Mouse (Mus musculus) hindbrain, embryonic 12.5 days (tissue): ENCODE results near the gene Disp3. TPM values are rescaled to one million over a fixed set of nuclear protein-coding genes. Genes with fewer than 3 reads are reported as not detected.

Experiments
- ATAC-seq: fragments of 200-750 bp; cut with Nextera tagmentation; 2 replicates; pipeline ENCODE4 v1.8.0; 2017; ENCODE audit warnings: moderate TSS enrichment; ENCODE audit not compliant: low FRiP score
- H3K27ac ChIP-seq: fragments of 300-500 bp; sonication (generic); 2 replicates; pipeline ENCODE4 v1.5.1; 2016; ENCODE audit warnings: mild to moderate bottlenecking
- H3K27me3 ChIP-seq: fragments of 300-500 bp; sonication (generic); 2 replicates; pipeline ENCODE4 v1.6.1; 2016; ENCODE audit warnings: mild to moderate bottlenecking
- H3K36me3 ChIP-seq: fragments of 300-500 bp; sonication (generic); 2 replicates; pipeline ENCODE4 v1.6.1; 2016; ENCODE audit warnings: mild to moderate bottlenecking
- H3K4me1 ChIP-seq: fragments of 300-500 bp; sonication (generic); 2 replicates; pipeline ENCODE4 v1.6.1; 2016
- H3K4me2 ChIP-seq: fragments of 300-500 bp; sonication (generic); replicated peaks from 2 replicates; pipeline ENCODE4 v1.6.1; 2016; ENCODE audit warnings: mild to moderate bottlenecking
- H3K4me3 ChIP-seq: fragments of 300-500 bp; sonication (generic); 2 replicates; pipeline ENCODE4 v1.5.1; 2016; ENCODE audit warnings: mild to moderate bottlenecking
- H3K9ac ChIP-seq: fragments of 300-500 bp; sonication (generic); 2 replicates; pipeline ENCODE4 v1.6.1; 2016; ENCODE audit warnings: mild to moderate bottlenecking, moderate library complexity
- H3K9me3 ChIP-seq: fragments of 300-500 bp; sonication (generic); replicated peaks from 2 replicates; pipeline ENCODE4 v1.6.1; 2016; ENCODE audit warnings: mild to moderate bottlenecking
- WGBS: fragments of 180-500 bp; shearing (Covaris S2); methylation state at CpG from one replicate; pipeline ENCODE4 v1.1.7; 2016; 5-methylcytosine and 5-hydroxymethylcytosine counted together
- polyA plus RNA-seq: library from polyadenylated mRNA; unstranded; fragments of >200 nt; fragmentation: Nextera tagmentation; extraction: Ambion mirVana; gene quantifications from 2 replicates; pipeline ENCODE4 v1.2.1, GENCODE M21; 2016

Disp3 gene
- polyA plus RNA-seq, 1 experiment from 2014 or later, result 14.7 TPM

DNA sequence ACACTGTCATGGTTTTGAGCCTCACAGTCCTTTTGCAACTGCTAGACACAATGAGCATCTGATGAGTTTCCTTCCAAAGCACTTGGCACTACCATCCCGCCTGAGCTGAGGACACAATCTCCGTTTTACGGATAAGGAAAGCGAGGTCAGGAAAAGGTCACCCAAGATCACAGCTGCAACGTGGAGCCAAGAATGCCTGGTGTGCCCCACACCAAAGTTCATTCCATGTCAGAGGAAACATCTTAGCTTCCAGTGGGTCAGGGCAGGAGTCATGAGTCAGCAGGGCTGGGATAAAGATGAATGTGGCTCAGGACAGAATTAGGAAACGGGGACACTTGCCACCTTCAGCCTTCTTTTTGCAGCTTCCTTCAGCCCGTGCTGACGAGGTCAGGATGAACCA lies 25.8 kb upstream of the Disp3 start:
- 0 out of 2 replicates have a peak overlapping the region, but pooled peaks have one; percentile 79 for H3K27ac ChIP-seq
- no peak overlapping the region for H3K4me2 ChIP-seq

DNA sequence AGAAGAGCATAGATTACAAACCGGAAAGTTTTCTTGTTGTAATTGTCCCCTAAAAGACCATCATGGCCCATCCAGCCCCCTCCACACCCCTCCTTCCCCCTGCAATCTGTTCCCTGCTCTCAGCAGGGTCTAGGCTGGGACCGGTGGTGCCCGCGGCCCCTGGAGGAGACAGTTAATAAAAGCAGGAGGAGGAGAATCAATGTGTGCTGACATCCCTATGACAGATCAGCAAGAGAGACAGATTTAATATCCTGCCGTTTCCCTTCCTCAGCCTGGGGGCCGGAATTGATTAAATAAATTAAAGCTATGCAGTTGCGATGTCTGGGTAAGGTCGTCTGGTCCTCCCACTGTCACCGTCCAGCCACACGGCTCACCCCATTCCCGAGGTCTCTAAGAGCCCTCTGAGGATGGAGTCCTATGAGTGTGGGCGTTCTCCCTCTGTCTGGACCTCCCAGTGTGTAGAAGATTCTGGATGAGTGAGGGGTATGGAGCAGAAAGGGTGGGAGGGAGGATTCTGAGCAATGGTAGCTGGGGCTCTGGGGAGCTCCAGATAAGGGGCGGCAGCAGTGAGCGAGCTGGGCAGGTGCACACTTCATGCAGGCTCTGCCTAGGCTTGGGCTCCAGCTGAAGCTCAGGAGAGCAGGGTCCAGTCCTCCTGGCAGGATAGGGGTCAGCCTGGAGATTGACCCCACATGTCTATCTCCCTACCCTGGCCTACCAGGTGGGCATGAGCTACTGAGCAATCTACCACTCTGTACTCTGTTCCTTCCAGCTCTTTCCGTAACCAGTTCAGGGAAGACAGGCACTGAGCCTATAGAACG lies 24.7 kb upstream of the Disp3 start:
- peak overlapping the region; percentile 79 for H3K27ac ChIP-seq
- H3K4me2 ChIP-seq, result no peak overlapping the region
- no peak overlapping the region for H3K9ac ChIP-seq
- 48% methylated on average over 16 of the region's 16 CpGs for WGBS
- H3K4me3 ChIP-seq, result no peak overlapping the region
- no peaks in the 10 kb centered on the region; the same call in 1 of the 2 replicates for H3K27me3 ChIP-seq
- peak; percentile 84 for ATAC-seq
- H3K36me3 ChIP-seq, result no peaks in the 10 kb centered on the region
- H3K9me3 ChIP-seq, result no peaks in the 10 kb centered on the region
- H3K4me1 ChIP-seq, result peaks cover 52% of the 10 kb centered on the region

More for the DNA sequence above, 25.8 kb upstream of the Disp3 start:
- 39% methylated on average over 8 of the region's 8 CpGs for WGBS
- no peak for ATAC-seq
- H3K4me3 ChIP-seq, result no peak overlapping the region
- no peaks in the 10 kb centered on the region for H3K36me3 ChIP-seq
- no peaks in the 10 kb centered on the region; the same call in 1 of the 2 replicates for H3K27me3 ChIP-seq
- H3K4me1 ChIP-seq, result peaks cover 52% of the 10 kb centered on the region
- H3K9me3 ChIP-seq, result no peaks in the 10 kb centered on the region
- no peak overlapping the region for H3K9ac ChIP-seq

DNA sequence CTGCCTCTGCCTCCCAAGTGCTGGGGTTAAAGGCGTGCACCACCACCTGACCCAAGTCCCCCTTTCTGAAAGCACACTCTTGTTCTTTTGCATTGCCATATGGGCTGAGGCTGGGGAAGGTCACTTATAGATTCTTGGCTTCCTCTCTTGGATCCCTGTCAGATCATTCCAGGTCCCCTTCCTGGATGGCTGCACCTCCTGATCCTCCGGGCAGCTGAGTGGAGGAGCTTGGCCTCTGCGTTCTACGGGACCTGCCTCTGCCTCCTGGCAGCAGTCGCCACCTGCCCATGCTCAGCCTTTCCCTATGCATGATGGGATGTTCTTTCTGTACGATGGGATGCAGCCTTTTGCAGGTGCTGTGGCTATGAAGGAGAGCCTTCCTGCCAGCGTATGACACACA lies 23.1 kb upstream of the Disp3 start:
- H3K27me3 ChIP-seq, result no peaks in the 10 kb centered on the region; the same call in 1 of the 2 replicates
- no peak overlapping the region for H3K9ac ChIP-seq
- H3K27ac ChIP-seq, result no peak overlapping the region
- H3K4me1 ChIP-seq, result peaks cover 57% of the 10 kb centered on the region
- ATAC-seq, result no peak
- no peak overlapping the region for H3K4me2 ChIP-seq
- WGBS, result 88% methylated on average over 7 of the region's 7 CpGs
- H3K36me3 ChIP-seq, result no peaks in the 10 kb centered on the region
- no peak overlapping the region for H3K4me3 ChIP-seq
- H3K9me3 ChIP-seq, result no peaks in the 10 kb centered on the region

DNA sequence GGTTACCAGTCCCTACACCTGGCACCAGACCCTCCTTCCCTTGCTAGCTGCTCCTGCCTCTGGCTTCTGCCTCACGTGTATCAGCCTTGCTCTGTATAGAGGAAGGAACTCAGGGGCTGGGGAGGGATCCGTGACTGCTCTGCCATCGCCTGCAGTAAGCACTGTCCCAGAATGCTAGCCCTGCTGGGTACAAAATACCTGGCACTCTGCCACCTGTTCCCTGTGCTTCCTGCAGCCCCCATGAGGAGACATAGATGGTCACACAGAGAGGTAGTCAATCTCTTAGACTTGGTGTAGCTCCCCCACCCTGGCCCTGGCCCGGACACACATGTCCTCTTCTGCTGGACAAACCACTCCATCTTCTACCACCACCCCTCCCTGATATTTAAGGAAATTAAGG lies 22.4 kb upstream of the Disp3 start:
- H3K27me3 ChIP-seq, result peaks cover 4% of the 10 kb centered on the region; the same call in 1 of the 2 replicates
- ATAC-seq, result no peak
- H3K9me3 ChIP-seq, result no peaks in the 10 kb centered on the region
- H3K36me3 ChIP-seq, result no peaks in the 10 kb centered on the region
- no peak overlapping the region for H3K27ac ChIP-seq
- no peak overlapping the region for H3K9ac ChIP-seq
- H3K4me1 ChIP-seq, result peaks cover 50% of the 10 kb centered on the region
- no peak overlapping the region for H3K4me3 ChIP-seq
- H3K4me2 ChIP-seq, result no peak overlapping the region
- WGBS, result 58% methylated on average over 4 of the region's 4 CpGs

DNA sequence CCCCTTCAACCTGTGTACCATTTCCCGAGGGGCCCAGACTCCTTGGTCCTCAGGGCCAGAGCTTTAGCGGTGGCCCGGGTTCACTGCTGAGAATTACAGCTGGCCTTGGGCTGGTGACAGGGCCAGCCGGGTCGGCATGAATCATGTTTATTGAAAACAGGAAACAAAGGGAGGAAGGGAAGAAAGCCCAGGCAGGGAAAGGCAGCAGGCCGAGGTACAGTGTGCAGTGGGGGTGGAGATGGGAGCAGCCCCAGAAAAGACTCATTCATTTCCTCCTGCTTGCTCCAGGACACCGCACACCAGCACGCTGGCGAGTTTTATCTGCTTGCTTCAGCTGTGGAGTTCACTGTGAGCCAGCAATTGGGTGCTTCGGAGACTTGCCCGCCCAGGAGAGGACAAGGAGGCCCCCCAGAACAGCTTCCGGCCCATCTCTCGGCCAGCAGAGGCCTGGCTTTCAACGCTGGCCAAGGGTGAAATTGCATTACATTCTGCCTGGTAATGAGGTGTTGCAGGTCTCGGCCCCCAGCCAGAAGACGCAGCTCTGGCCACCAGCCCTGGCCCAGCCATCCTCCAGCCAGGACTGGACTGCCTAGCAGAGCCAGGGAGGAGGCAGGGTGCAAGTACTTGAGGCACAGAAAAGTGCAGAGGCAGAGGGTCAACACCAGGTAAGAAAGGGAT lies 18.8 kb upstream of the Disp3 start:
- Histone ChIP-seq H3K36me3 (no peaks in the 10 kb centered on the region), H3K4me2 (no peak overlapping the region), H3K9me3 (no peaks in the 10 kb centered on the region), H3K4me1 (peaks cover 19% of the 10 kb centered on the region), H3K27me3 (0 out of 2 replicates have a peak, but pooled peaks cover 4% of the 10 kb centered on the region), H3K9ac (no peak overlapping the region), H3K27ac (peak overlapping the region; percentile 4; the same call in 1 of the 2 replicates), H3K4me3 (no peak overlapping the region)
- 26% methylated on average over 16 of the region's 16 CpGs for WGBS
- ATAC-seq, result no peak

DNA sequence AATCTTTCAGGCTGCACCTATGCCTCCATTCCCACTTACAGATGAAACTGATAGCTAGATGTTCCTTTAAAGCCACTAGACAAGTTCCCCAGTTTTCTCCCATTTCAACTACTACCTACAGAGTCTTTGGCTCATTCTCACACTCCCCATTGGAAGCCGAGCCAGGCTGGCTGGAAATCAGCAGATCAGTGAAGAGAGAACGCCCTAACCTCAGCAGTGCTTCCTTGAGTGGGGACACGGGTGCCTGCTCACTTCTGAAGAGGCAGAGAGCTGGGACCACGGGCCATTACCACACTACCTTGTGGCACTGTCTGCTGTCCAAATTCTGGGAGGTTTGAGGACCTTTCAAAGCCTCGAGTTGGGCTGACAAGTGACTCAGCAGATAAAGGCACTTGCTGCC lies 11.0 kb upstream of the Disp3 start:
- no peak overlapping the region for H3K4me2 ChIP-seq
- 0 out of 2 replicates have a peak, but pooled peaks cover 5% of the 10 kb centered on the region for H3K4me1 ChIP-seq
- H3K36me3 ChIP-seq, result no peaks in the 10 kb centered on the region
- no peak for ATAC-seq
- no peak overlapping the region for H3K27ac ChIP-seq
- H3K9me3 ChIP-seq, result no peaks in the 10 kb centered on the region
- H3K9ac ChIP-seq, result no peak overlapping the region
- WGBS, result 74% methylated on average over 5 of the region's 5 CpGs
- no peak overlapping the region for H3K4me3 ChIP-seq
- H3K27me3 ChIP-seq, result no peaks in the 10 kb centered on the region; the same call in 1 of the 2 replicates

DNA sequence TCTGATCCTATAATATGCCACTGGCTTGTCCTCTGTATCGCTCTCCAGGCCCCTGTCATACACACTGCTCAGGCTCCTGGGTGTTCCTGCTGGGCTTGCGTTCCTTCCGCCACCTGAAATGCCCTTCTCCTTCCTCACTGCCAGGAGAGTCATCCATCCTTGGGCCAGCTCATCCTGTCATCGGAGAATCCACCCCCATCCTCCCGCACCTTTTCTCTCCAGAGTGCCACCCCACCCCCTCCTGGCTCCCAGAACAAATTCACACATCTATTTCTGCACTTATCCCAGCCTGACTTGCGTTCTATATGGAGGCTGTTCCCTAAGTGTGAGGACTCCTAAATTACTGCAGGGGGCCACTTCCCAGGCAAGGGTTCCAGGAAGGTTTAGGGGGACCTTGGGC lies 9.9 kb upstream of the Disp3 start:
- Histone ChIP-seq H3K27ac (no peak overlapping the region), H3K4me3 (no peak overlapping the region), H3K27me3 (no peaks in the 10 kb centered on the region; the same call in 1 of the 2 replicates), H3K4me1 (0 out of 2 replicates have a peak, but pooled peaks cover 5% of the 10 kb centered on the region), H3K4me2 (no peak overlapping the region), H3K9ac (no peak overlapping the region), H3K9me3 (no peaks in the 10 kb centered on the region), H3K36me3 (no peaks in the 10 kb centered on the region)
- ATAC-seq, result no peak
- WGBS, result 80% methylated on average over 6 of the region's 6 CpGs

DNA sequence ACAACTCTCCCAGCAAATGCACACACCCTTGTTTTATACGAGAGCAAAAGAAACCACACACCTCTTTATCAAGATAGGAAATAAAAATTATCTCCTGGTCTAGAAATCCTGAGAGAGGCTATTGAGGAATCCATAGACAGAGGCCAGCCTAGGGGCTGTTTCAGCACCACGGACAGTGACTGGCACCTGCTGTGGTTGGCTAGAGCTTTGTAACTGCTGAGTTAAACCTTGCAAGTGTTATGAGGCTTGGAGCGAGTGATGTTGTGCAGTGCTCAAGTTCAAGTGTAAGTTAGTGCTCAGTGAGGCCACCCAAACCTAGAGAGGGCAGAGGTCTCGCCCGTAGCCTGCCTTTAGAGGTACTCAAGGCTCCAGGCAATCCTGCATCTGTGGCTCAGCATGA lies 5.6 kb upstream of the Disp3 start:
- Histone ChIP-seq H3K4me3 (no peak overlapping the region), H3K27ac (no peak overlapping the region), H3K4me1 (peaks cover 26% of the 10 kb centered on the region), H3K9ac (no peak overlapping the region), H3K9me3 (no peaks in the 10 kb centered on the region), H3K36me3 (no peaks in the 10 kb centered on the region), H3K4me2 (no peak overlapping the region), H3K27me3 (0 out of 2 replicates have a peak, but pooled peaks cover 4% of the 10 kb centered on the region)
- no peak for ATAC-seq
- WGBS, result 28% methylated on average over 5 of the region's 5 CpGs

DNA sequence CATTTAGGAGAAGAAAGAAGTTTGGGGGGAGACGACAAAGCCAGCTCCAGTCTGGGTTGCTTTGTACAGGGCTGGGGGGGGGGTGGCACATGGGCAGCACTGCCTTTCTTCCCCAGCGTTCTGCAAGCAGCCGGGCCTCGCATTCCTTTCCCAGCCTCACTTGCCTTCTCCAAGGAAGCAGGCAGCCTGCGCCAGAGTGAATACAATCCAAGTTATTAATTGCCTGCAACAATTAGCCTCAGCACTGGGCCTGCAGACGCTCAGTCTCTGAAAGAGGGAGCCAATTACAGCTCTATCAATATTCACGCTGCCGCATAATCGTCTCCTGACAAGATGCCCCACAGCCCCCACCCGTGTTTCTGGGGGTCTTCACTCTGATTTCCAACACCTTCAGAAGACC lies 4.1 kb upstream of the Disp3 start:
- Histone ChIP-seq H3K9me3 (no peaks in the 10 kb centered on the region), H3K27me3 (peaks cover 13% of the 10 kb centered on the region), H3K9ac (no peak overlapping the region), H3K36me3 (no peaks in the 10 kb centered on the region), H3K4me3 (no peak overlapping the region), H3K27ac (peak overlapping the region; percentile 53), H3K4me2 (no peak overlapping the region), H3K4me1 (peaks cover 28% of the 10 kb centered on the region)
- WGBS, result 34% methylated on average over 10 of the region's 10 CpGs
- no peak for ATAC-seq

DNA sequence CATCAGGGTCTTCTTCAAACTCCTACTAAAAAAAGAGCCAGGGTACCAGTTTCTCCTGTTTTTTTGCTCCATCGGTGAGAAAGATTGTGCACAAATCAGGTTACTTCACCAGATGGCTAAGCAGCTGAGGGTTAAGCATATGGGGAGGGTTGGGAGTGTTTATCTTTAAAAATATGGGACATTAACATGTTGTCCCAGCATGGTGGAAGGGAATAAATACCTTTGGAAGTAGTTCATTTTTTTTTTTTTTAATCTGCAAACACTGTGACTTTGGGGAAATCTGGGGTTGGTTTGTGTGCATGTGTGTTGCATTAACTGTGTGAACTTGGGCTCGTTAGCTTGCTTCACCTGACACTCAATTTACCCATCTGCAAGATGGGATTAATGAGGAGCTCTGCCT lies 3.3 kb upstream of the Disp3 start:
- ATAC-seq, result no peak
- no peaks in the 10 kb centered on the region for H3K36me3 ChIP-seq
- no peak overlapping the region for H3K4me3 ChIP-seq
- H3K9me3 ChIP-seq, result no peaks in the 10 kb centered on the region
- no peak overlapping the region for H3K9ac ChIP-seq
- 64% methylated on average over 2 of the region's 2 CpGs for WGBS
- peaks cover 33% of the 10 kb centered on the region for H3K4me1 ChIP-seq
- H3K4me2 ChIP-seq, result no peak overlapping the region
- peaks cover 19% of the 10 kb centered on the region for H3K27me3 ChIP-seq
- no peak overlapping the region for H3K27ac ChIP-seq

DNA sequence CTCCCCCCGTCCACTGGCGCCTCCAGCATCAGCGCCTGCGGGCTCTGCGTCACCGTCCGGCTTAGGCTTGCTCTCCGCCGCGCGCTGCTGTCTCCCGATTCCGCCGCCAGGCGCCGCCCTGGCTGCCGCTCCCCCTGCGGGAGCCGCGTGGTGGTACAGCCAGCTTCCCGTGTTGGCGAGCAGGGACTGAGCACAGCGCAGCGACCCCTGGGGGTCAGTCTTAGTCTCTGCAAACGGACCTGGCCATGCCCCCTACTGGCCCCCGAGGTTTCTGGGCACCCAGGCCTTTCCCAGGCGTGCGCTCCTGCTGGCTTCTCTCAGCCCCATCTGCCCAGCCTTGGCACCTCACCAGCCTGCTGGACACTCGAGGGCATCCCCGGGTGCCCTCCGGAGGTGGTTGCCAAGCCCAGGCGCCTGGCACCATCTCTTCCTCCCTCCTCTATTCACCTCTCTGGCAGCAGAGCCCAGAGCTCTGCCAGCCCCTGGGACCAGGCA lies 337 bp upstream of the Disp3 start:
- Histone ChIP-seq H3K4me1 (peaks cover 52% of the 10 kb centered on the region), H3K9ac (peak overlapping the region; percentile 85), H3K4me3 (peak overlapping the region; percentile 57), H3K9me3 (no peaks in the 10 kb centered on the region), H3K27ac (peak overlapping the region; percentile 79), H3K27me3 (peaks cover 19% of the 10 kb centered on the region), H3K4me2 (peak overlapping the region; percentile 68), H3K36me3 (no peaks in the 10 kb centered on the region)
- peak; percentile 94 for ATAC-seq
- 4% methylated on average over 32 of the region's 32 CpGs for WGBS

DNA sequence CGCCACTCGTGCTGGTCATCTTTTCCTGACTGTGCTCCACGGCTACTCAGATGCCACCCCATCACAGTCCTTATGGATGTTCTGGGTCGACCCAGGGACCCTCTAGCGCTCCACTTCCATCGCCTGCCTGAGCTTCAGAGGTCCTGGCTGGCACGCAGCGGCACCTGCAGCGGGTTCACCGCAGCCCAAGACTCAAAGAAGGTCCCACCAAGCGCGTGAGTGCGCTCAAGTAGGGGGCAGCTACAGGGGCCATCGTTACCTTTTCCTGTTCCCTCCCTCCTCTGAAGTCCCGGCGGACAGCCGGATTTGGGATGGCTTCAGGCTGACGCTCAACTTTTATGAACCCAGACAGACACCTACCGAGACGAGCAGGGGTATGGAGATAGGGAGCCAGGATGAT lies 724 bp downstream of the Disp3 start:
- Histone ChIP-seq H3K4me2 (peak overlapping the region; percentile 68), H3K9me3 (no peaks in the 10 kb centered on the region), H3K4me1 (peaks cover 48% of the 10 kb centered on the region), H3K36me3 (no peaks in the 10 kb centered on the region), H3K4me3 (peak overlapping the region; percentile 57), H3K27ac (0 out of 2 replicates have a peak overlapping the region, but pooled peaks have one; percentile 79), H3K9ac (peak overlapping the region; percentile 85), H3K27me3 (peaks cover 19% of the 10 kb centered on the region)
- ATAC-seq, result no peak
- WGBS, result under 1% methylated on average over 20 of the region's 20 CpGs
